Mouse (Mus musculus) adrenal gland, postnatal 10 days (tissue): ENCODE measurements at regions not wholly inside any gene's neighbourhood (a gene's known extent, or its start where the extent isn't known, plus 50 kb on each side); places are given as distances from the start of the nearest gene placed in this dataset.

ENCODE experiments used
- DNase-seq: peaks from one replicate; pipeline ENCODE4 v3.0.0; 2021; ENCODE audit warnings: mixed read lengths

GRCm38 (mm10) chr17:22795213-22795612, 71.7 kb downstream of the Zfp945 start:
- DNase-seq: no peak

- DNase-seq: no peak
Measured at GRCm38 (mm10) chr17:22784481-22784880, 82.5 kb downstream of the Zfp945 start.

- no peak for DNase-seq
Measured at GRCm38 (mm10) chr17:22745736-22746135, 121.2 kb downstream of the Zfp945 start.

- peak; percentile 68 for DNase-seq
Measured at GRCm38 (mm10) chr17:22739581-22740178, 127.3 kb downstream of the Zfp945 start.

GRCm38 (mm10) chr17:22739173-22739572, 127.8 kb downstream of the Zfp945 start:
- DNase-seq: no peak

- no peak for DNase-seq
Measured at GRCm38 (mm10) chr17:22736360-22736759, 130.6 kb downstream of the Zfp945 start.
